Mouse (Mus musculus) liver, postnatal 0 days (tissue): ENCODE measurements at regions not wholly inside any gene's neighbourhood (a gene's known extent, or its start where the extent isn't known, plus 50 kb on each side); places are given as distances from the start of the nearest gene placed in this dataset.

Experiments used
- ATAC-seq: fragments of 200-750 bp; cut with Nextera tagmentation; 2 replicates; pipeline ENCODE4 v1.8.0; 2017; ENCODE audit warnings: mild to moderate bottlenecking, moderate library complexity
- DNase-seq: peaks from one replicate; pipeline ENCODE4 v3.0.0-alpha.2; 2016
- H3K27ac ChIP-seq: fragments of 300-500 bp; sonication (generic); 2 replicates; pipeline ENCODE4 v1.5.1; 2014; ENCODE audit warnings: antibody characterized with exemption, moderate library complexity, mild to moderate bottlenecking, low read depth
- H3K27me3 ChIP-seq: fragments of 300-500 bp; sonication (generic); 2 replicates; pipeline ENCODE4 v1.6.1; 2014; ENCODE audit warnings: low read length, control low read depth, mixed read lengths; ENCODE audit not compliant: insufficient read depth
- H3K36me3 ChIP-seq: fragments of 300-500 bp; sonication (generic); replicated peaks from 2 replicates; pipeline ENCODE4 v1.6.1; 2014; ENCODE audit warnings: mild to moderate bottlenecking, control low read depth, low read length, moderate library complexity, mixed read lengths; ENCODE audit not compliant: insufficient read depth
- H3K4me1 ChIP-seq: fragments of 300-500 bp; sonication (generic); 2 replicates; pipeline ENCODE4 v1.6.1; 2014; ENCODE audit warnings: antibody characterized with exemption, mild to moderate bottlenecking, control low read depth; ENCODE audit not compliant: insufficient read depth
- H3K4me2 ChIP-seq: fragments of 300-500 bp; sonication (generic); 2 replicates; pipeline ENCODE4 v1.6.1; 2014; ENCODE audit warnings: low read depth, mild to moderate bottlenecking, low read length, moderate library complexity, mixed read lengths
- H3K4me3 ChIP-seq: fragments of 300-500 bp; sonication (generic); 2 replicates; pipeline ENCODE4 v1.5.1; 2014; ENCODE audit warnings: low read depth, low read length
- H3K9ac ChIP-seq: fragments of 300-500 bp; sonication (generic); replicated peaks from 2 replicates; pipeline ENCODE4 v1.6.1; 2014; ENCODE audit warnings: mild to moderate bottlenecking, moderate library complexity
- H3K9me3 ChIP-seq: fragments of 300-500 bp; sonication (generic); 2 replicates; pipeline ENCODE4 v1.6.1; 2016; ENCODE audit warnings: mild to moderate bottlenecking, control low read depth, low read length, mixed read lengths
- CTCF ChIP-seq: sonication (generic); IDR thresholded peaks from 2 replicates; pipeline ENCODE4 v1.5.1; 2016; ENCODE audit warnings: antibody characterized with exemption, low read depth
- EP300 ChIP-seq: IDR thresholded peaks from 2 replicates; pipeline ENCODE4 v1.6.1; 2016; ENCODE audit warnings: antibody characterized with exemption, low read depth, mild to moderate bottlenecking
- WGBS: fragments of 180-500 bp; shearing (Covaris S2); extraction: QIAGEN DNeasy Blood & Tissue Kit; methylation state at CpG from one replicate; pipeline ENCODE4 v1.1.7; 2014; ENCODE audit not compliant: insufficient replicate concordance; 5-methylcytosine and 5-hydroxymethylcytosine counted together

- DNase-seq, result no peak
- no peaks in the 10 kb centered on the region for H3K4me1 ChIP-seq
- H3K27ac ChIP-seq, result no peak overlapping the region
- H3K4me3 ChIP-seq, result no peak overlapping the region
- no peak overlapping the region for H3K9ac ChIP-seq
- H3K27me3 ChIP-seq, result no peaks in the 10 kb centered on the region
- TF ChIP-seq CTCF, result no peak
- no peak for TF ChIP-seq EP300
- no peak overlapping the region for H3K4me2 ChIP-seq
- WGBS, result 57% methylated on average over 4 of the region's 4 CpGs
- H3K9me3 ChIP-seq, result no peaks in the 10 kb centered on the region
- no peak for ATAC-seq
- H3K36me3 ChIP-seq, result no peaks in the 10 kb centered on the region
These were observed 234.2 kb upstream of the Rbfox1 start for GRCm38 (mm10) chr16:5651002-5651401.

- no peaks in the 10 kb centered on the region for H3K36me3 ChIP-seq
- ATAC-seq, result no peak
- H3K9me3 ChIP-seq, result no peaks in the 10 kb centered on the region
- 44% methylated on average over 5 of the region's 5 CpGs for WGBS
- no peak overlapping the region for H3K4me2 ChIP-seq
- H3K27me3 ChIP-seq, result no peaks in the 10 kb centered on the region
- H3K4me1 ChIP-seq, result no peaks in the 10 kb centered on the region
- H3K9ac ChIP-seq, result no peak overlapping the region
- no peak overlapping the region for H3K27ac ChIP-seq
- DNase-seq, result no peak
- no peak for TF ChIP-seq EP300
- no peak for TF ChIP-seq CTCF
- no peak overlapping the region for H3K4me3 ChIP-seq
These were observed 245.2 kb upstream of the Rbfox1 start for GRCm38 (mm10) chr16:5639956-5640355.

GRCm38 (mm10) chr16:5629996-5630395, 255.2 kb upstream of the Rbfox1 start:
- no peak overlapping the region for H3K9ac ChIP-seq
- no peak for ATAC-seq
- no peak overlapping the region for H3K4me3 ChIP-seq
- H3K4me2 ChIP-seq, result no peak overlapping the region
- H3K27ac ChIP-seq, result no peak overlapping the region
- 71% methylated on average over 3 of the region's 3 CpGs for WGBS
- H3K9me3 ChIP-seq, result no peaks in the 10 kb centered on the region
- no peak for DNase-seq
- TF ChIP-seq CTCF, result no peak
- H3K27me3 ChIP-seq, result no peaks in the 10 kb centered on the region
- no peaks in the 10 kb centered on the region for H3K36me3 ChIP-seq
- no peaks in the 10 kb centered on the region for H3K4me1 ChIP-seq

- Histone ChIP-seq H3K36me3 (no peaks in the 10 kb centered on the region), H3K27me3 (no peaks in the 10 kb centered on the region), H3K27ac (no peak overlapping the region), H3K4me2 (no peak overlapping the region), H3K9me3 (no peaks in the 10 kb centered on the region), H3K4me1 (no peaks in the 10 kb centered on the region), H3K9ac (no peak overlapping the region), H3K4me3 (no peak overlapping the region)
- ATAC-seq, result no peak
- WGBS, result 62% methylated on average over 4 of the region's 4 CpGs
- DNase-seq, result no peak
- no peak for TF ChIP-seq CTCF
- TF ChIP-seq EP300, result no peak
These were observed 257.2 kb upstream of the Rbfox1 start for GRCm38 (mm10) chr16:5627910-5628309.

- Histone ChIP-seq H3K4me2 (no peak overlapping the region), H3K27ac (no peak overlapping the region), H3K4me3 (no peak overlapping the region), H3K9ac (no peak overlapping the region), H3K4me1 (no peaks in the 10 kb centered on the region), H3K9me3 (no peaks in the 10 kb centered on the region), H3K27me3 (no peaks in the 10 kb centered on the region), H3K36me3 (no peaks in the 10 kb centered on the region)
- DNase-seq (no peak), ATAC-seq (no peak)
- TF ChIP-seq EP300 (no peak), CTCF (no peak)
- WGBS, result 27% methylated on average over 5 of the region's 5 CpGs
These were observed 257.8 kb upstream of the Rbfox1 start for GRCm38 (mm10) chr16:5627117-5627909.

GRCm38 (mm10) chr16:5625159-5625558, 260.0 kb upstream of the Rbfox1 start:
- Histone ChIP-seq H3K4me2 (no peak overlapping the region), H3K36me3 (no peaks in the 10 kb centered on the region), H3K27me3 (no peaks in the 10 kb centered on the region), H3K4me1 (no peaks in the 10 kb centered on the region), H3K9me3 (no peaks in the 10 kb centered on the region), H3K9ac (no peak overlapping the region), H3K4me3 (no peak overlapping the region), H3K27ac (no peak overlapping the region)
- DNase-seq (no peak), ATAC-seq (no peak)
- 41% methylated on average over 3 of the region's 3 CpGs for WGBS
- no peak for TF ChIP-seq EP300

GRCm38 (mm10) chr16:5620566-5620965, 264.6 kb upstream of the Rbfox1 start:
- no peak overlapping the region for H3K27ac ChIP-seq
- no peak for ATAC-seq
- H3K9me3 ChIP-seq, result no peaks in the 10 kb centered on the region
- H3K27me3 ChIP-seq, result no peaks in the 10 kb centered on the region
- TF ChIP-seq EP300 (no peak), CTCF (no peak)
- H3K4me1 ChIP-seq, result no peaks in the 10 kb centered on the region
- H3K4me3 ChIP-seq, result no peak overlapping the region
- WGBS, result 82% methylated on average over 3 of the region's 3 CpGs
- no peaks in the 10 kb centered on the region for H3K36me3 ChIP-seq
- no peak overlapping the region for H3K9ac ChIP-seq
- H3K4me2 ChIP-seq, result no peak overlapping the region
- DNase-seq, result no peak
